Mouse (Mus musculus): ENCODE measurements around the gene Ggcx. TPM values are rescaled to one million over a fixed set of nuclear protein-coding genes. Genes with fewer than 3 reads are reported as not detected.
"Not testable (repeated sequence)": the region's sequence is repeated elsewhere in the genome, so short reads cannot be mapped to it uniquely, and the experiment has no call there.

Gene Ggcx
- polyA plus RNA-seq, 1 experiment from 2014 or later, result 22.3 TPM

GRCm38 (mm10) chr6:72476836-72477235 lies 62.7 kb downstream of the Ggcx start:
- Histone ChIP-seq H3K27ac (ENCODE audit: low read depth) (no peak overlapping the region), H3K27me3 (ENCODE audit: insufficient read depth, low read length) (no peaks in the 10 kb centered on the region), H3K4me1 (ENCODE audit: insufficient read depth) (0 out of 2 replicates have a peak, but pooled peaks cover 6% of the 10 kb centered on the region), H3K9ac (no peak overlapping the region), H3K36me3 (ENCODE audit: insufficient read depth) (no peaks in the 10 kb centered on the region), H3K4me3 (ENCODE audit: low read depth, low read length) (no peak overlapping the region), H3K4me2 (no peak overlapping the region), H3K9me3 (ENCODE audit: low read depth, low read length) (no peaks in the 10 kb centered on the region)
- no peak for ATAC-seq (ENCODE audit: insufficient read depth)
- TF ChIP-seq CTCF (IDR thresholded peaks at IDR 0.05; ENCODE audit: low read depth), result no peak
- 86% methylated on average over 5 of the region's 5 CpGs for WGBS
- no peak for DNase-seq

- no peak for DNase-seq
- H3K27ac ChIP-seq (ENCODE audit: low read depth), result no peak overlapping the region
- H3K4me2 ChIP-seq, result no peak overlapping the region
- no peak for TF ChIP-seq CTCF (IDR thresholded peaks at IDR 0.05; ENCODE audit: low read depth)
- 0 out of 2 replicates have a peak, but pooled peaks cover 6% of the 10 kb centered on the region for H3K4me1 ChIP-seq (ENCODE audit: insufficient read depth)
- H3K4me3 ChIP-seq (ENCODE audit: low read depth, low read length), result no peak overlapping the region
- no peaks in the 10 kb centered on the region for H3K36me3 ChIP-seq (ENCODE audit: insufficient read depth)
- ATAC-seq (ENCODE audit: insufficient read depth), result no peak
- no peaks in the 10 kb centered on the region for H3K9me3 ChIP-seq (ENCODE audit: low read depth, low read length)
- H3K9ac ChIP-seq, result no peak overlapping the region
- WGBS, result 84% methylated on average over 3 of the region's 3 CpGs
- no peaks in the 10 kb centered on the region for H3K27me3 ChIP-seq (ENCODE audit: insufficient read depth, low read length)
Measured at GRCm38 (mm10) chr6:72477621-72478020, 63.5 kb downstream of the Ggcx start.

GRCm38 (mm10) chr6:72478691-72479090 lies 64.6 kb downstream of the Ggcx start:
- H3K4me1 ChIP-seq (ENCODE audit: insufficient read depth); H3K9me3 ChIP-seq (ENCODE audit: low read depth, low read length); H3K9ac ChIP-seq; H3K27me3 ChIP-seq (ENCODE audit: insufficient read depth, low read length); H3K27ac ChIP-seq (ENCODE audit: low read depth); H3K4me3 ChIP-seq (ENCODE audit: low read depth, low read length); DNase-seq; H3K4me2 ChIP-seq; H3K36me3 ChIP-seq (ENCODE audit: insufficient read depth); ATAC-seq (ENCODE audit: insufficient read depth): not testable (repeated sequence)
- WGBS, result 82% methylated on average over 3 of the region's 3 CpGs

GRCm38 (mm10) chr6:72479645-72480421 lies 65.7 kb downstream of the Ggcx start:
- H3K4me3 ChIP-seq (ENCODE audit: low read depth, low read length), result no peak overlapping the region
- ATAC-seq (ENCODE audit: insufficient read depth), result no peak
- H3K27me3 ChIP-seq (ENCODE audit: insufficient read depth, low read length), result no peaks in the 10 kb centered on the region
- H3K4me1 ChIP-seq (ENCODE audit: insufficient read depth), result no peaks in the 10 kb centered on the region
- no peak for DNase-seq
- no peak overlapping the region for H3K9ac ChIP-seq
- 77% methylated on average over 12 of the region's 12 CpGs for WGBS
- H3K9me3 ChIP-seq (ENCODE audit: low read depth, low read length), result no peaks in the 10 kb centered on the region
- H3K27ac ChIP-seq (ENCODE audit: low read depth), result no peak overlapping the region
- no peak for TF ChIP-seq CTCF (IDR thresholded peaks at IDR 0.05; ENCODE audit: low read depth)
- H3K36me3 ChIP-seq (ENCODE audit: insufficient read depth), result no peaks in the 10 kb centered on the region
- no peak overlapping the region for H3K4me2 ChIP-seq

- no peak overlapping the region for H3K27ac ChIP-seq (ENCODE audit: low read depth)
- no peaks in the 10 kb centered on the region for H3K4me1 ChIP-seq (ENCODE audit: insufficient read depth)
- H3K36me3 ChIP-seq (ENCODE audit: insufficient read depth), result no peaks in the 10 kb centered on the region
- DNase-seq (no peak), ATAC-seq (ENCODE audit: insufficient read depth) (no peak)
- H3K27me3 ChIP-seq (ENCODE audit: insufficient read depth, low read length), result no peaks in the 10 kb centered on the region
- no peak overlapping the region for H3K4me2 ChIP-seq
- WGBS, result 42% methylated on average over 2 of the region's 2 CpGs
- TF ChIP-seq CTCF (IDR thresholded peaks at IDR 0.05; ENCODE audit: low read depth), result no peak
- H3K4me3 ChIP-seq (ENCODE audit: low read depth, low read length), result no peak overlapping the region
- H3K9me3 ChIP-seq (ENCODE audit: low read depth, low read length), result no peaks in the 10 kb centered on the region
- H3K9ac ChIP-seq, result no peak overlapping the region
Measured at GRCm38 (mm10) chr6:72480422-72480702, 66.3 kb downstream of the Ggcx start.

Other genes starting within 250 kb of the Ggcx start
- 18.7 and 19.3 TPM in 2 replicates for gene Atoh8, start 178.7 kb upstream of the Ggcx start, polyA plus RNA-seq (2014; fragmentation: Nextera tagmentation; extraction: Ambion mirVana)
- gene Sftpb, start 109.7 kb upstream of the Ggcx start, polyA plus RNA-seq (2014; fragmentation: Nextera tagmentation; extraction: Ambion mirVana), result 30.4 and 33.5 TPM in 2 replicates
- 69.0 and 73.7 TPM in 2 replicates for gene Usp39, start 69.1 kb upstream of the Ggcx start, polyA plus RNA-seq (2014; fragmentation: Nextera tagmentation; extraction: Ambion mirVana)
- 25.5 and 29.7 TPM in 2 replicates for gene 0610030E20Rik, start 67.0 kb upstream of the Ggcx start, polyA plus RNA-seq (2014; fragmentation: Nextera tagmentation; extraction: Ambion mirVana)
- 10.3 and 10.4 TPM in 2 replicates for gene Tmem150a, start 58.9 kb upstream of the Ggcx start, polyA plus RNA-seq (2014; fragmentation: Nextera tagmentation; extraction: Ambion mirVana)
- 105 and 116 TPM in 2 replicates for gene Rnf181, start 47.4 kb upstream of the Ggcx start, polyA plus RNA-seq (2014; fragmentation: Nextera tagmentation; extraction: Ambion mirVana)
- gene Vamp5, start 33.8 kb upstream of the Ggcx start, polyA plus RNA-seq (2014; fragmentation: Nextera tagmentation; extraction: Ambion mirVana), result 31.0 and 31.2 TPM in 2 replicates
- gene Vamp8, start 23.6 kb upstream of the Ggcx start, polyA plus RNA-seq (2014; fragmentation: Nextera tagmentation; extraction: Ambion mirVana), result 132 and 137 TPM in 2 replicates
- 400 and 402 TPM in 2 replicates for gene Mat2a, start 25.2 kb downstream of the Ggcx start, polyA plus RNA-seq (2014; fragmentation: Nextera tagmentation; extraction: Ambion mirVana)
- gene Sh2d6, start 107.4 kb downstream of the Ggcx start, polyA plus RNA-seq (2014; fragmentation: Nextera tagmentation; extraction: Ambion mirVana), result not detected in 2 replicates
- gene Capg, start 130.1 kb downstream of the Ggcx start, polyA plus RNA-seq (2014; fragmentation: Nextera tagmentation; extraction: Ambion mirVana), result 40.5 and 45.9 TPM in 2 replicates
- gene Elmod3, start 184.1 kb downstream of the Ggcx start, polyA plus RNA-seq (2014; fragmentation: Nextera tagmentation; extraction: Ambion mirVana), result 15.9 and 16.2 TPM in 2 replicates
- 17.2 and 18.4 TPM in 2 replicates for gene Retsat, start 184.2 kb downstream of the Ggcx start, polyA plus RNA-seq (2014; fragmentation: Nextera tagmentation; extraction: Ambion mirVana)
- 40.4 and 43.2 TPM in 2 replicates for gene Tgoln1, start 202.7 kb downstream of the Ggcx start, polyA plus RNA-seq (2014; fragmentation: Nextera tagmentation; extraction: Ambion mirVana)

Data from lung, embryonic 14.5 days (tissue).